Mouse (Mus musculus): Measurements from ENCODE around the gene Cbln1. TPM values are rescaled to one million over a fixed set of nuclear protein-coding genes. Genes with fewer than 3 reads are reported as not detected.
A peak's percentile ranks its signal among the peaks of the same experiment; 100 is the strongest.

Cbln1 gene
- not detected in 2 replicates for polyA plus RNA-seq (2012; ENCODE audit: insufficient read depth, low replicate concordance)

DNA sequence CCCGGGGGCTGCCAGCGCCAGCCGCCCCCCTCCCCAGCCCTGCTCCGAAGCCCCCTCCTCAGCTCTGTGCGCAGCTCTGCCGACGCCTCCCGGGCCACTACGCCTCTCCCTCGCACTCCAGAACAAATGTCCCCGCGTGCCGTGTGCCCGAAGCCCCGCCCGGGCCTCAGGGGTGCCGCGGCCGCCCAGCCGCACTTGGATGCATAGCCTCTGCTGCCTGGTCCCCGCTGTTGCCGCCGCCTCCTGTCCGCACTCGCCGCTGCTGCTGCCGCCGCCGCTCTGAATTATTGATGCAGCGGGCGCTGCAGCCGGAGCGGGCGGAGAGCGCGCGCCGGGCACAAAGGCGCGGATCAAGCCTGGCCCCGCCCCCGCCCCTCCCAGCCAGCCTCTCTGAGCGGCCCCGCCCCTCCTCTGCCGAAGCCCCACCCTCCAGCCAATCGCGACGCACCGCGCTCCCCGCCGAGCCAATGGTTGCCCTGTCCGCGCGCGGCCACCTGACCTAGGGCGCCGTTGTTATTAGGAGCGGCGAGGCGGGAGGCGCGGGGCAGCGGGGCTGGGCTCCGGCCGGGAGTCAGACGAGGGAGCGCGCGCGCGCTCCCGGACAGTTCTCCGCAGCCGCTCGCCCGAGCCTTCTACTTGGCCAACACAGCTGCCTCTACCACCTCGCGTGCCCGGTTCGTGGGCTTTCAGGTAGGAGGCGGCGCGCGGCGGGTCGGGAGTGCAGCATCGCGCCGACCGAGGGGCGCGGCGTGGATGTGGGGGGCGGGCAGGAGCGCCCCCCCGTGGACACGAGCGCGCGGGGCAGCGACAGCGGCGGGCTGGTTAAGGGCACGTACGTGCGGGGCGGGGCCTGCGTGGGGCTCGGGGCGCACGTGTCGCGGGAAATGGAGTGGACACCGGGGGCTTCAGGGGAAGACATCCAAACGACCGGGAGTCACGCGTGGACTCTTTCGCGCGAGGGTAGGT lies at the start of gene Cbln1:
TSS of gene Cbln1 (minus strand) at position 339 of the 966 bp plus-strand sequence.
- H3K9me3 ChIP-seq, result peaks cover 27% of the 10 kb centered on the region; the same call in 1 of the 2 replicates
- TF ChIP-seq GATA1 (IDR thresholded peaks at IDR 0.05; ENCODE audit: borderline replicate concordance, low read length), result no peak
- TF ChIP-seq FLI1 (IDR thresholded peaks at IDR 0.05; ENCODE audit: low read length), result no peak
- no peaks in the 10 kb centered on the region for H3K36me3 ChIP-seq (replicated peaks; ENCODE audit: low read length)
- H3K4me1 ChIP-seq, result peaks cover 42% of the 10 kb centered on the region
- H3K27me3 ChIP-seq (replicated peaks), result peaks cover 89% of the 10 kb centered on the region
- H3K4me3 ChIP-seq (replicated peaks), result peak within 1 kb of the TSS; percentile 91

DNA sequence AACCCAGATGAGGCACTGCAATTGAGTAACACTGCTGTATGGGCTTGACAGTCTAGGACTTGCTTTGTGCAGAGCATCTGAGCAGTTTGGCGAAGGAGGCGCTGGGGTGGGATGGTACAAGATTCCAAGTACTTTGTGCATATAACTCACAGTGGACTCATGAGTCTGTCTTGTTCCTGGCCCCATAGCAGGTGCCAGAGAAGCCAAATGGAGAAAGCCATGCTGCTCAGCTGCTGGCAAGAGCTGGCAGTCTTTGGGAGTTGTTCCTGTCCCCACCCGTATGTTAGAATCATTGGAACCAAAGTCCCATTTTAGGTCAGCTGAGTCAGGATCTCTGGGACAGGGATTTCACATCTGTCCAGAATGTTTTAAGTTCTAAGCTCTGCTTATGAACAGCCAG lies 44.7 kb upstream of the Cbln1 start:
- no peak for TF ChIP-seq FLI1 (IDR thresholded peaks at IDR 0.05; ENCODE audit: low read length)
- TF ChIP-seq GATA1 (IDR thresholded peaks at IDR 0.05; ENCODE audit: borderline replicate concordance, low read length), result no peak
- Histone ChIP-seq H3K4me3 (replicated peaks) (no peak overlapping the region), H3K36me3 (replicated peaks; ENCODE audit: low read length) (no peaks in the 10 kb centered on the region), H3K4me1 (no peaks in the 10 kb centered on the region; the same call in 1 of the 2 replicates), H3K27me3 (replicated peaks) (peaks cover 2% of the 10 kb centered on the region), H3K9me3 (peaks cover 9% of the 10 kb centered on the region; the same call in 1 of the 2 replicates)

GRCm38 (mm10) chr8:87513796-87514195 lies 41.4 kb upstream of the Cbln1 start:
- H3K9me3 ChIP-seq, result peaks cover 4% of the 10 kb centered on the region; the same call in 1 of the 2 replicates
- H3K4me3 ChIP-seq (replicated peaks), result no peak overlapping the region
- H3K27me3 ChIP-seq (replicated peaks), result peaks cover 2% of the 10 kb centered on the region
- peaks cover 5% of the 10 kb centered on the region; the same call in 1 of the 2 replicates for H3K4me1 ChIP-seq
- no peaks in the 10 kb centered on the region for H3K36me3 ChIP-seq (replicated peaks; ENCODE audit: low read length)
- TF ChIP-seq FLI1 (IDR thresholded peaks at IDR 0.05; ENCODE audit: low read length) (no peak), GATA1 (IDR thresholded peaks at IDR 0.05; ENCODE audit: borderline replicate concordance, low read length) (no peak)

- peaks cover 2% of the 10 kb centered on the region for H3K27me3 ChIP-seq (replicated peaks)
- no peak for TF ChIP-seq FLI1 (IDR thresholded peaks at IDR 0.05; ENCODE audit: low read length)
- TF ChIP-seq GATA1 (IDR thresholded peaks at IDR 0.05; ENCODE audit: borderline replicate concordance, low read length), result no peak
- H3K9me3 ChIP-seq, result peaks cover 4% of the 10 kb centered on the region; the same call in 1 of the 2 replicates
- no peak overlapping the region for H3K4me3 ChIP-seq (replicated peaks)
- no peaks in the 10 kb centered on the region for H3K36me3 ChIP-seq (replicated peaks; ENCODE audit: low read length)
- peaks cover 5% of the 10 kb centered on the region; the same call in 1 of the 2 replicates for H3K4me1 ChIP-seq
Measured at GRCm38 (mm10) chr8:87513350-87513749, 40.9 kb upstream of the Cbln1 start.

- TF ChIP-seq FLI1 (IDR thresholded peaks at IDR 0.05; ENCODE audit: low read length), result no peak
- TF ChIP-seq GATA1 (IDR thresholded peaks at IDR 0.05; ENCODE audit: borderline replicate concordance, low read length), result no peak
- H3K9me3 ChIP-seq, result peaks cover 4% of the 10 kb centered on the region; the same call in 1 of the 2 replicates
- peaks cover 2% of the 10 kb centered on the region for H3K27me3 ChIP-seq (replicated peaks)
- H3K36me3 ChIP-seq (replicated peaks; ENCODE audit: low read length), result no peaks in the 10 kb centered on the region
- peak overlapping the region; percentile 39 for H3K4me3 ChIP-seq (replicated peaks)
- H3K4me1 ChIP-seq, result peaks cover 5% of the 10 kb centered on the region; the same call in 1 of the 2 replicates
Measured at GRCm38 (mm10) chr8:87512636-87513035, 40.2 kb upstream of the Cbln1 start.

GRCm38 (mm10) chr8:87507046-87507445 lies 34.6 kb upstream of the Cbln1 start:
- no peaks in the 10 kb centered on the region for H3K36me3 ChIP-seq (replicated peaks; ENCODE audit: low read length)
- peaks cover 8% of the 10 kb centered on the region for H3K4me1 ChIP-seq
- no peak overlapping the region for H3K4me3 ChIP-seq (replicated peaks)
- TF ChIP-seq GATA1 (IDR thresholded peaks at IDR 0.05; ENCODE audit: borderline replicate concordance, low read length), result no peak
- no peak for TF ChIP-seq FLI1 (IDR thresholded peaks at IDR 0.05; ENCODE audit: low read length)
- peaks cover 6% of the 10 kb centered on the region for H3K27me3 ChIP-seq (replicated peaks)
- H3K9me3 ChIP-seq, result no peaks in the 10 kb centered on the region

DNA sequence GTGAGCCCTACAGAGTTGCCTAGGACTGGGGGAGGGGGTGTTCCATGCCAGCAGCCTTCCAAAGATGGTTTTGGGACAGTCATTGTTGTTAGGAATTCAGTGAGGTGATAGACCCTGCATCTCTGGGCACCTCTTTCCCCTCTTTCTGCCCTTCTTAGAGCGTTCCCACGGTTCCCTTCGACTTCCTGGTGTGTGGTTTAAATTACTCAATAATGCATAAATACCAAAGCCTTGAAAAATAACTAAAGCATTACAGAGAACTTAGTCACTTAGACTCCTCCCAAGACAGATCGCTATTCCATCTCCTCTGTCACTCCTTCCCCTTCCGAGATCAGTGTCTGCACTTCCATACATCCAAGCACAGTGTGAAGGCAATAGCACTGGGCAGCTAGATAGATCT lies 32.0 kb upstream of the Cbln1 start:
- Histone ChIP-seq H3K9me3 (no peaks in the 10 kb centered on the region), H3K36me3 (replicated peaks; ENCODE audit: low read length) (no peaks in the 10 kb centered on the region)
- no peak for TF ChIP-seq GATA1 (IDR thresholded peaks at IDR 0.05; ENCODE audit: borderline replicate concordance, low read length)
- no peak for TF ChIP-seq FLI1 (IDR thresholded peaks at IDR 0.05; ENCODE audit: low read length)

DNA sequence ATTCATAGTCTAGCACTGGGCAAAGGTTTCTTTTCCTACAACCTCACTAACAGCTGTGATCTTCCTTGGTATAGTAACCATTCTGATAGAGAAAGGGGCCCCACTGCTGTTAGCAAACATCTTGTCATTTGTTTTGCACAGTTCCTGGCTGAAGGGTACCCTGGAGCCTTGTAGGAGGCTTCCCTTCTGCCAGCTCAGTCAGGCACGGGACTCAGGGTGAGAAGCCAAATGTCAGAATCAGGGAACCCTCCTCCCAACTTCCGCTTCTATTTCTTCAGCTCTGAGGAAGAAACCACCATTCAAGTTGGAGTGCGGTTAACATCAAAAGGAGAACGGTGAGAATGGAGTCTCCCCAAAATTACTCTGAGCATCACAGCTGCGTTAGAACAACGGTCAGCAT lies 30.3 kb upstream of the Cbln1 start:
- no peak for TF ChIP-seq FLI1 (IDR thresholded peaks at IDR 0.05; ENCODE audit: low read length)
- TF ChIP-seq GATA1 (IDR thresholded peaks at IDR 0.05; ENCODE audit: borderline replicate concordance, low read length), result no peak
- H3K27me3 ChIP-seq (replicated peaks), result peaks cover 8% of the 10 kb centered on the region

More for the DNA sequence above, 32.0 kb upstream of the Cbln1 start:
- Histone ChIP-seq H3K4me1 (peaks cover 3% of the 10 kb centered on the region; the same call in 1 of the 2 replicates), H3K27me3 (replicated peaks) (peaks cover 8% of the 10 kb centered on the region), H3K4me3 (replicated peaks) (no peak overlapping the region)

DNA sequence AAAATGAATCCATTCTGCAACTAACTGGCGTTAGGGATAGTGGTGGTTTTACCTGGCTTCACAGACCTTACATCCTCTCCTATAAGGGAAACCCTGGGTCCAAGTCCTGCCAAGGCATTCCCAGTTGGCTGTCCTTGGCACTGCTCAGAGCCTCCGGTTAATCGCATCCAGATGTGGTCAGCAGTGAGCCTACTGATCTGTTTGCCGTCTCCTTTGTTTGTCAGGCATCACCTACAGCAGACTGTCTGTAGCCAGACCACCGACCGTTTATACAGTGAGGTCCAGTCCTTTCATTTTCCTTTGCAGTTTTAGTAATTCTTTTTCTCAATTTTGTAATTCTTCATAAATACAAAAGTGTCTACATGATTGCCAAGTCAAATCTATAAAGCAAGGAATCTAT lies 25.2 kb upstream of the Cbln1 start:
- Histone ChIP-seq H3K9me3 (no peaks in the 10 kb centered on the region), H3K4me1 (no peaks in the 10 kb centered on the region), H3K27me3 (replicated peaks) (peaks cover 5% of the 10 kb centered on the region), H3K4me3 (replicated peaks) (no peak overlapping the region), H3K36me3 (replicated peaks; ENCODE audit: low read length) (no peaks in the 10 kb centered on the region)
- TF ChIP-seq GATA1 (IDR thresholded peaks at IDR 0.05; ENCODE audit: borderline replicate concordance, low read length) (no peak), FLI1 (IDR thresholded peaks at IDR 0.05; ENCODE audit: low read length) (no peak)

More for the DNA sequence above, 30.3 kb upstream of the Cbln1 start:
- Histone ChIP-seq H3K4me3 (replicated peaks) (no peak overlapping the region), H3K4me1 (peaks cover 3% of the 10 kb centered on the region; the same call in 1 of the 2 replicates), H3K36me3 (replicated peaks; ENCODE audit: low read length) (no peaks in the 10 kb centered on the region), H3K9me3 (no peaks in the 10 kb centered on the region)

GRCm38 (mm10) chr8:87496511-87496910 lies 24.1 kb upstream of the Cbln1 start:
- Histone ChIP-seq H3K36me3 (replicated peaks; ENCODE audit: low read length) (no peaks in the 10 kb centered on the region), H3K4me1 (no peaks in the 10 kb centered on the region), H3K9me3 (no peaks in the 10 kb centered on the region), H3K27me3 (replicated peaks) (peaks cover 5% of the 10 kb centered on the region), H3K4me3 (replicated peaks) (no peak overlapping the region)
- TF ChIP-seq GATA1 (IDR thresholded peaks at IDR 0.05; ENCODE audit: borderline replicate concordance, low read length) (no peak), FLI1 (IDR thresholded peaks at IDR 0.05; ENCODE audit: low read length) (no peak)
